Mouse (Mus musculus) B cell, adult 62 days (primary cell): ENCODE measurements around the gene Olfr1418. TPM values are rescaled to one million over a fixed set of nuclear protein-coding genes. Genes with fewer than 3 reads are reported as not detected.

Experiments
- total RNA-seq: library from RNA; stranded (reverse); gene quantifications from 4 replicates; pipeline ENCODE4 v1.2.4, GENCODE M21; 2023

The Olfr1418 gene
- not detected in 4 replicates for total RNA-seq

GRCm38 (mm10) chr19:11860966-11861365 lies at the start of gene Olfr1418:
Gene Olfr1418, minus strand, starts transcription at chr19:11861066.

DNA sequence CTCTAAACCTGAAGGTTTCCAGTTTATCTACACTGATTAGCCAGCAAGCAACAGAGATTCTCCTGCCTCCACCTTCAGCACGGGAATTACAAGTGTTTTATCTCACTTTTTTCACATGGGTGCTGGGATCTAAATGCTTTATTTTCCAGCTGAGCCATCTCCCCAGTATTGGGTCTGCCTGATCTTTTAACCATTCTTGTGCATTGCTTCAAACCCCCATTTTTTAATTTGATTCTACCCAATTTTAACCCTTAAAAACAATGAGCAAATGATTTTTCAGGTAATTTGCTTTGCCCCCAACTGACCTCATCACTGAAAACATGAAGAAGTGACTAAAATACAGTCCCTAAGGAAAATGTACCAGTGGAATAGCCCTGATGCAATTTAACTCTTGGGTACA lies 25.4 kb upstream of the Olfr1418 start, which contains the start of gene Olfr1420:
Gene Olfr1420 (plus strand): TSS at position 301 of the 400 bp plus-strand sequence.

DNA sequence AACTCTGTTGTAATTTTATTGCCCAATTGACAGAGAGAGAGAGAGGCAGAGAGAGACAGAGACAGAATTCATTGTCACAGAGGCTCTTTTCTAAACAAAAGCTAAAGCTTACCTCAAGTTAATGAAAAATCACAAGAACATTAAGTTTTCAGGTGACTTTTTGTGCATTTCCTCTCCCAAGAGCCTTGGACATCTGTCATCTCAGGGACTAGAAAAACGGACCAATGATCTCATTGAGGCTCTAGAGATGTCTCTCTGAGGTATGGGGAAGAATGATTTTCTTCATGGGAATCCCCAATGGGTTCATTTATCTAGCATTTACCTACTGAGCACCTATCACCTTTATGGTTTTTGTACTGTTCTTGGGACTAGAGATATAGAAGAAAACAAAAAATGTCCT lies 14.1 kb upstream of the Olfr1418 start, which contains the start of gene Olfr1419:
Gene Olfr1419 (minus strand): TSS at position 101 of the 400 bp plus-strand sequence.

DNA sequence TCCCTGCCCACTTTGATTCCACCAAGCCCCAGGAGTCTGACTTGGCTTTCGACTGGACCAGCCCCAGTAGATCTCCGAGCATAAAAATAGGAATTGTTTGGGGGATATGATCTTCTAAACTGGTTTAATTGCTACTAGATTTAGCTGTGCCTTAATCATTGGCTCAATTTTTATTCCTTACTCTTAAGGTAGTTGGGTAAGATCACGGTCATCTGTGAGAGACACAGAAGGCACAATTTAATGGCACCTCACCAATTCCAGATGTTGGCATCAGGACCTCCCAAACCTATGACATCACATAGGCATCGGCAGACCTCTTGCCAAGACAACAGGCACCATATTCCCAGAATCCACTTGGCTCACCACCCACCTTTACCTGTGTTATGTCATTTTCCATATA lies 21.7 kb downstream of the Olfr1418 start, which contains the start of gene Olfr1417:
Gene Olfr1417 (minus strand): TSS at position 101 of the 400 bp plus-strand sequence.

GRCm38 (mm10) chr19:11819143-11819700 lies 41.6 kb downstream of the Olfr1418 start, which contains the start of gene Stx3:
Gene Stx3, minus strand, starts transcription at chr19:11819403.

Other genes with a start within 250 kb of the Olfr1418 start
- not detected in 4 replicates for gene Ms4a2, start 237.3 kb downstream of the Olfr1418 start, total RNA-seq
- not detected in 4 replicates for gene Ms4a3, start 220.2 kb downstream of the Olfr1418 start, total RNA-seq
- not detected in 4 replicates for gene Oosp2, start 200.5 kb downstream of the Olfr1418 start, total RNA-seq
- gene Oosp1, start 169.9 kb downstream of the Olfr1418 start, total RNA-seq, result 1.4 to 3.7 TPM (median 1.9 TPM) in 4 replicates
- not detected in 4 replicates for gene Oosp3, start 164.0 kb downstream of the Olfr1418 start, total RNA-seq
- not detected in 4 replicates for gene Gif, start 113.5 kb downstream of the Olfr1418 start, total RNA-seq
- 28.4 to 34.4 TPM (median 30.1 TPM) in 4 replicates for gene Mrpl16, start 90.7 kb downstream of the Olfr1418 start, total RNA-seq
- 0.39 to 1.0 TPM (median 0.71 TPM) in 4 replicates for gene Stx3, start 41.7 kb downstream of the Olfr1418 start, total RNA-seq
- not detected in 4 replicates for gene Olfr1417, start 21.8 kb downstream of the Olfr1418 start, total RNA-seq
- not detected in 4 replicates for gene Olfr1419, start 14.0 kb upstream of the Olfr1418 start, total RNA-seq
- not detected in 4 replicates for gene Olfr1420, start 25.5 kb upstream of the Olfr1418 start, total RNA-seq
- 68.1 to 75.5 TPM (median 72.5 TPM) in 4 replicates for gene Patl1, start 51.3 kb upstream of the Olfr1418 start, total RNA-seq
- 50.1 to 51.8 TPM (median 50.9 TPM) in 4 replicates for gene Osbp, start 104.9 kb upstream of the Olfr1418 start, total RNA-seq
- gene Olfr1423, start 180.3 kb upstream of the Olfr1418 start, total RNA-seq, result not detected in 4 replicates
- not detected in 4 replicates for gene Olfr1424, start 201.6 kb upstream of the Olfr1418 start, total RNA-seq
- gene Olfr1425, start 216.7 kb upstream of the Olfr1418 start, total RNA-seq, result not detected in 4 replicates
- gene Olfr1426, start 230.9 kb upstream of the Olfr1418 start, total RNA-seq, result not detected in 4 replicates
- not detected in 4 replicates for gene Olfr1427, start 242.3 kb upstream of the Olfr1418 start, total RNA-seq